Mouse (Mus musculus) hindbrain, embryonic 11.5 days (tissue): Measurements from ENCODE around the gene 1700016H13Rik. TPM values are rescaled to one million over a fixed set of nuclear protein-coding genes. Genes with fewer than 3 reads are reported as not detected.

Source experiments
- ATAC-seq: fragments of 200-750 bp; cut with Nextera tagmentation; 2 replicates; pipeline ENCODE4 v1.8.0; 2017; ENCODE audit warnings: mild to moderate bottlenecking, moderate TSS enrichment, moderate library complexity; ENCODE audit not compliant: low FRiP score
- DNase-seq: peaks from one replicate; pipeline ENCODE4 v3.0.0-alpha.2; 2015; ENCODE audit warnings: low spot score
- H3K27ac ChIP-seq: fragments of 300-500 bp; sonication (generic); 2 replicates; pipeline ENCODE4 v1.5.1; 2014; ENCODE audit warnings: mild to moderate bottlenecking, low read depth, low read length
- H3K27me3 ChIP-seq: fragments of 300-500 bp; sonication (generic); 2 replicates; pipeline ENCODE4 v1.6.1; 2014; ENCODE audit warnings: mild to moderate bottlenecking, low read length, moderate library complexity, mixed read lengths; ENCODE audit not compliant: control insufficient read depth, insufficient read depth
- H3K36me3 ChIP-seq: fragments of 300-500 bp; sonication (generic); 2 replicates; pipeline ENCODE4 v1.6.1; 2014; ENCODE audit warnings: mild to moderate bottlenecking, low read length, moderate library complexity, mixed read lengths; ENCODE audit not compliant: control insufficient read depth, insufficient read depth
- H3K4me1 ChIP-seq: fragments of 300-500 bp; sonication (generic); replicated peaks from 2 replicates; pipeline ENCODE4 v1.6.1; 2014; ENCODE audit warnings: low read length, mixed read lengths; ENCODE audit not compliant: control insufficient read depth, insufficient read depth
- H3K4me2 ChIP-seq: fragments of 300-500 bp; sonication (generic); replicated peaks from 2 replicates; pipeline ENCODE4 v1.6.1; 2014; ENCODE audit warnings: mild to moderate bottlenecking, low read depth, low read length
- H3K4me3 ChIP-seq: fragments of 300-500 bp; sonication (generic); 2 replicates; pipeline ENCODE4 v1.5.1; 2014; ENCODE audit warnings: low read depth, low read length
- H3K9ac ChIP-seq: fragments of 300-500 bp; sonication (generic); 2 replicates; pipeline ENCODE4 v1.6.1; 2014; ENCODE audit warnings: low read depth, low read length
- H3K9me3 ChIP-seq: fragments of 300-500 bp; sonication (generic); 2 replicates; pipeline ENCODE4 v1.6.1; 2016; ENCODE audit warnings: low read length; ENCODE audit not compliant: control insufficient read depth
- WGBS: fragments of 180-500 bp; shearing (Covaris S2); extraction: QIAGEN DNeasy Blood & Tissue Kit; methylation state at CpG from one replicate; pipeline ENCODE4 v1.1.7; 2014; 5-methylcytosine and 5-hydroxymethylcytosine counted together
- polyA plus RNA-seq: library from polyadenylated mRNA; unstranded; fragments of >200 nt; fragmentation: Nextera tagmentation; extraction: Ambion mirVana; gene quantifications from 2 replicates; pipeline ENCODE4 v1.2.1, GENCODE M21; 2014

The 1700016H13Rik gene
- polyA plus RNA-seq, 1 experiment from 2014 or later, result not detected

DNA sequence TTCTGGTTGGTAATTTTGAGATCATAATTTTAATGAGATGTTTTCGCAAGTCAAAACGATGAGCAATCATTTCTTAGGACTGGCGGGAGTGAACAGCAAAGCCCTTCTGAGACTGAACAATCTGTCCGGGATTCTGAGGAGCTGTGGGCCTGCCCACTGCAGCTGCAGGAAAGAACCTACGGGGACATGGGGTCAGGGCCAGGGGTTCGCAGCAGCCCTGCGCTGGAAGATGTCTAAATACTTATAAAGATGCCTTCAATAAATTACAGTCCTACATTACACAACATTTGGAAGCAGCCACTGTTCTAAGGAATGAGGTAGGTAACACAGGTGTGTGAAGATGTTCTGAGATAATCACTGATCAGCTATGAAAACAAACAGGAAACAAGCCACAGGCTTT is 50.1 kb downstream of the 1700016H13Rik start:
- Histone ChIP-seq H3K27me3 (no peaks in the 10 kb centered on the region), H3K27ac (no peak overlapping the region), H3K4me1 (no peaks in the 10 kb centered on the region), H3K4me3 (no peak overlapping the region), H3K4me2 (no peak overlapping the region), H3K9ac (no peak overlapping the region), H3K9me3 (no peaks in the 10 kb centered on the region), H3K36me3 (no peaks in the 10 kb centered on the region)
- DNase-seq (no peak), ATAC-seq (no peak)
- 88% methylated on average over 7 of the region's 7 CpGs for WGBS

DNA sequence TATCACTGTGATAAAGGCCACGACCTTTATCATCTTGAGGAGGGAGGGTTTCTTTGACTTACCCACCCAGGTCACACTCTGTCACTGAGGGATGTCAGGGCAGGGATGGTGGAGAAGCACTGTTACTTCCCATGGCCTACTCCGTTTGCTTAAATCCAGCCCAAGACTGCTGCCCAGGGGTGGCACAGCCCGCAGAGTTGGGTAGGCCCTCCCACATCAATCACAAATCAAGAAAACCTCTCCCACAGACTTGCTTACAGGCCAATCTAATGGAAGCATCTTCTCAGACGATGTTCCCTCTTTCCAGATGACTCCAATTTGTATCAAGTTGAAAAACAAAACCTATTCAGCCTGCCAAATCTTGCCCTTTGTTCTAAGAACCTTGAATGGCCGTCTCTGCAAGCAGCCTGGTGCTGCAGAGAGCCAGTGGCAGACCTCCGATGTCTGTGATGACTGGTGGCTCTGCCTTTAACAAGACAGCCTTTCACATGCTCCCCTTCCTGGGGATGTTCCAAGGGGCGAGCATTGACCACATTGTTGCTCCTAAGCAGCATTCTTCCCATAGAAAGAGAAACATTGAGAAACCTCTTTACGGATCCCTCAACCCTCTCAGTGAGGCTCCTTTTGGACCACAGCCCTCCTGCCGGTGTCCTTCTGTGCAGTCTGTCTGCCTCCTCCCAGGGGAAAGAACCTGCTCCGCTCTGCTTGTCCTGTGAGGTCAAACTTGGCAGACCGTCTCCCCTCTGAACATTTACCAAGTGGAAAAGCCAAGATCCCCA is 52.5 kb downstream of the 1700016H13Rik start:
- no peaks in the 10 kb centered on the region for H3K9me3 ChIP-seq
- no peak for ATAC-seq

DNA sequence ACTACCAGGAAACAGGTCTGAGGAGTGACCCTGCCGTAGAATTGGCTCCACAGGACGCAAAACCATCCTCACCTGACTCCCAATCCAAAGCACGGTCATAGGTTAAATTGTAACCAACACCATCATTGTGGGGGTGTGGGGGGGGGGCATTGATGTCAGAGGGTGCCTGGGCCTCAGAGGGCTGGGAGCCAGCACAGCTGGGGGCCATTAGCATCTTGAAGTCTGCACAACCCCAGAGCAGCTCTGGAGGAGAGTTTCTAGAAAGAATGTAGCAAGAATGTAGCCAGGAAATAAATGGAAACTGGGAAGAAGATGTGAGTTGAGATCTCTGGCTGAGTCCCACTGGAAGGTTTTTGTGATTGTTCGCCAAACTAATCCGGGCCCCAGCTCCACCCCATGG is 56.9 kb downstream of the 1700016H13Rik start:
- no peak overlapping the region for H3K27ac ChIP-seq
- ATAC-seq (no peak), DNase-seq (no peak)
- H3K4me2 ChIP-seq, result no peak overlapping the region
- no peak overlapping the region for H3K4me3 ChIP-seq
- 82% methylated on average over 5 of the region's 5 CpGs for WGBS
- no peaks in the 10 kb centered on the region for H3K4me1 ChIP-seq
- H3K36me3 ChIP-seq, result no peaks in the 10 kb centered on the region
- H3K27me3 ChIP-seq, result no peaks in the 10 kb centered on the region
- no peak overlapping the region for H3K9ac ChIP-seq
- H3K9me3 ChIP-seq, result no peaks in the 10 kb centered on the region

More for the DNA sequence above, 52.5 kb downstream of the 1700016H13Rik start:
- Histone ChIP-seq H3K36me3 (no peaks in the 10 kb centered on the region), H3K4me2 (no peak overlapping the region), H3K27me3 (no peaks in the 10 kb centered on the region), H3K4me3 (no peak overlapping the region), H3K27ac (no peak overlapping the region), H3K9ac (no peak overlapping the region), H3K4me1 (no peaks in the 10 kb centered on the region)
- DNase-seq, result peak; percentile 15
- 36% methylated on average over 11 of the region's 11 CpGs for WGBS

GRCm38 (mm10) chr5:103598264-103598663 is 57.5 kb downstream of the 1700016H13Rik start:
- WGBS, result 88% methylated on average over 9 of the region's 9 CpGs
- no peaks in the 10 kb centered on the region for H3K36me3 ChIP-seq
- H3K27me3 ChIP-seq, result no peaks in the 10 kb centered on the region
- no peak overlapping the region for H3K4me3 ChIP-seq
- H3K4me1 ChIP-seq, result no peaks in the 10 kb centered on the region
- no peaks in the 10 kb centered on the region for H3K9me3 ChIP-seq
- ATAC-seq, result no peak
- H3K27ac ChIP-seq, result no peak overlapping the region
- H3K9ac ChIP-seq, result no peak overlapping the region
- H3K4me2 ChIP-seq, result no peak overlapping the region
- DNase-seq, result no peak

Other genes with a start within 250 kb of the 1700016H13Rik start
- 15.2 and 19.3 TPM in 2 replicates for gene Ptpn13, start 230.8 kb downstream of the 1700016H13Rik start, polyA plus RNA-seq
- 0.22 and 0.40 TPM in 2 replicates for gene Slc10a6, start 26.6 kb downstream of the 1700016H13Rik start, polyA plus RNA-seq
- gene Aff1, start 36.4 kb upstream of the 1700016H13Rik start, polyA plus RNA-seq, result 7.0 and 8.5 TPM in 2 replicates